Mouse (Mus musculus) embryonic fibroblast, embryonic 13.5 days (primary cell): ENCODE data around the gene Otulinl.

Experiments
- CTCF ChIP-seq: IDR thresholded peaks from 2 replicates; pipeline ENCODE4 v1.5.1; 2011; ENCODE audit warnings: mild to moderate bottlenecking, control low read depth, low read length, moderate library complexity, borderline replicate concordance; ENCODE audit not compliant: insufficient read depth
- POLR2A ChIP-seq: IDR thresholded peaks from 2 replicates; pipeline ENCODE4 v1.6.1; 2011; ENCODE audit warnings: low read depth, mild to moderate bottlenecking, control low read depth, low read length, moderate library complexity

GRCm38 (mm10) chr15:27702031-27702971, 20.9 kb upstream of the Otulinl start:
- TF ChIP-seq POLR2A (no peak), CTCF (no peak)
